Mouse (Mus musculus) myocyte (in vitro differentiated cells): ENCODE results near the gene Fndc3b. TPM values are rescaled to one million over a fixed set of nuclear protein-coding genes. Genes with fewer than 3 reads are reported as not detected.

Source experiments
- H3K27me3 ChIP-seq: one replicate; pipeline ENCODE4 v1.6.1; 2011; ENCODE audit not compliant: control insufficient read depth, insufficient read depth, insufficient read length
- H3K36me3 ChIP-seq: one replicate; pipeline ENCODE4 v1.6.1; 2011; ENCODE audit not compliant: control insufficient read depth, insufficient read depth
- H3K4me2 ChIP-seq: one replicate; pipeline ENCODE4 v1.6.1; 2011; ENCODE audit warnings: low read depth, control low read depth
- H3K4me3 ChIP-seq: one replicate; pipeline ENCODE4 v1.5.1; 2011; ENCODE audit warnings: mild to moderate bottlenecking, control low read depth, moderate library complexity
- H3K79me2 ChIP-seq: one replicate; pipeline ENCODE4 v1.6.1; 2011; ENCODE audit not compliant: control insufficient read depth, insufficient read depth
- H3ac ChIP-seq: one replicate; pipeline ENCODE4 v1.6.1; 2011; ENCODE audit not compliant: control insufficient read depth, insufficient read length
- CEBPB ChIP-seq: IDR thresholded peaks from 2 replicates; pipeline ENCODE4 v1.6.1; 2011; ENCODE audit warnings: mild to moderate bottlenecking, moderate library complexity; ENCODE audit not compliant: poor library complexity, insufficient read depth, severe bottlenecking
- E2F4 ChIP-seq: IDR thresholded peaks from one replicate; pipeline ENCODE4 v1.6.1; 2011; ENCODE audit warnings: mild to moderate bottlenecking, control low read depth, moderate library complexity; ENCODE audit not compliant: insufficient read depth
- MAX ChIP-seq: IDR thresholded peaks from one replicate; pipeline ENCODE4 v1.6.1; 2011; ENCODE audit warnings: low read depth, mild to moderate bottlenecking, control low read depth
- MYOD1 ChIP-seq, 3 experiments: IDR thresholded peaks; one replicate each; pipeline ENCODE4 v1.6.1; 2011; ENCODE audit warnings: control low read depth in 2 of 3, low read depth in 2 of 3, mild to moderate bottlenecking in 2 of 3, moderate library complexity in 1 of 3; ENCODE audit not compliant: insufficient read length in 2 of 3, control insufficient read depth in 1 of 3
- MYOG ChIP-seq, 3 experiments: IDR thresholded peaks; one replicate each; pipeline ENCODE4 v1.6.1; 2011; ENCODE audit warnings: control low read depth in 2 of 3, low read depth in 2 of 3, mild to moderate bottlenecking in 2 of 3; ENCODE audit not compliant: insufficient read length in 2 of 3, control insufficient read depth in 1 of 3, insufficient read depth in 1 of 3
- POLR2A ChIP-seq: IDR thresholded peaks from one replicate; pipeline ENCODE4 v1.6.1; 2011; ENCODE audit warnings: low read depth, mild to moderate bottlenecking, control low read depth, moderate library complexity; ENCODE audit not compliant: insufficient read length
- POLR2AphosphoS2 ChIP-seq: IDR thresholded peaks from one replicate; pipeline ENCODE4 v1.6.1; 2011; ENCODE audit warnings: low read depth, control low read depth; ENCODE audit not compliant: insufficient read length
- REST ChIP-seq: IDR thresholded peaks from one replicate; pipeline ENCODE4 v1.6.1; 2011; ENCODE audit warnings: mild to moderate bottlenecking, control low read depth, moderate library complexity; ENCODE audit not compliant: insufficient read depth, insufficient read length
- SRF ChIP-seq: IDR thresholded peaks from one replicate; pipeline ENCODE4 v1.6.1; 2011; ENCODE audit warnings: low read depth; ENCODE audit not compliant: control insufficient read depth, insufficient read length
- TCF12 ChIP-seq: IDR thresholded peaks from one replicate; pipeline ENCODE4 v1.6.1; 2011; ENCODE audit warnings: mild to moderate bottlenecking, control low read depth; ENCODE audit not compliant: poor library complexity, insufficient read depth, severe bottlenecking
- TCF3 ChIP-seq: IDR thresholded peaks from one replicate; pipeline ENCODE4 v1.6.1; 2011; ENCODE audit warnings: low read depth, control low read depth; ENCODE audit not compliant: insufficient read length
- USF1 ChIP-seq: IDR thresholded peaks from one replicate; pipeline ENCODE4 v1.6.1; 2011; ENCODE audit warnings: low read depth, mild to moderate bottlenecking, control low read depth, moderate library complexity
- polyA plus RNA-seq: library from polyadenylated mRNA; unstranded; fragments of >200 nt; fragmentation: generic; extraction: Trizol; gene quantifications from one replicate; pipeline ENCODE4 v1.2.1, GENCODE M21; 2012; ENCODE audit warnings: missing spikeins

The Fndc3b gene
- polyA plus RNA-seq, 1 experiment = 25.8 TPM

DNA sequence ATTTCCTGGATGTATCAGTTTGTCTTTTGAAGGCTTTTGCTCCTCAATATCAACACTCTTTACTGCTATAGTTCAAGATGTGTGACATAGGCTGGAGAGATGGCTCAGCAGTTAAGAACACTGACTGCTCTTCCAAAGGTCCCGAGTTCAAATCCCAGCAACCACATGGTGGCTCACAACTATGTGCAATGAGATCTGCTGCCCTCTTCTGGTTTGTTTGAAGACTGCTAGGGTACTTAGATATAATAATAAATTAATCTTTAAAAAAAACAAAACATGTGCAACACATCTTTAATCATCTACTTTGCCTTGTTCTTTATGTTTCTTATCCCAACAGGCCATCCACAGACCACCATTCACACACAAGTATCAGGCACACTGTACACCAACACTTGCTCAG lies 160.7 kb downstream of the Fndc3b start:
- Histone ChIP-seq H3K36me3 (peaks cover 12% of the 10 kb centered on the region), H3K4me3 (no peak overlapping the region), H3ac (no peak overlapping the region), H3K4me2 (no peak overlapping the region), H3K79me2 (peaks cover 35% of the 10 kb centered on the region), H3K27me3 (no peaks in the 10 kb centered on the region)
- TF ChIP-seq TCF3 (no peak), USF1 (no peak), TCF12 (no peak), SRF (no peak), MYOG (IDR thresholded peaks at IDR 0.05; ENCODE audit: control insufficient read depth in 1 of 3, insufficient read depth in 1 of 3, insufficient read length in 2 of 3, low read depth in 2 of 3) (no peak), POLR2A (no peak), MYOD1 (IDR thresholded peaks at IDR 0.05; ENCODE audit: control insufficient read depth in 1 of 3, insufficient read length in 2 of 3, low read depth in 2 of 3) (no peak), CEBPB (no peak), MAX (no peak), POLR2AphosphoS2 (no peak), E2F4 (no peak), REST (no peak)

DNA sequence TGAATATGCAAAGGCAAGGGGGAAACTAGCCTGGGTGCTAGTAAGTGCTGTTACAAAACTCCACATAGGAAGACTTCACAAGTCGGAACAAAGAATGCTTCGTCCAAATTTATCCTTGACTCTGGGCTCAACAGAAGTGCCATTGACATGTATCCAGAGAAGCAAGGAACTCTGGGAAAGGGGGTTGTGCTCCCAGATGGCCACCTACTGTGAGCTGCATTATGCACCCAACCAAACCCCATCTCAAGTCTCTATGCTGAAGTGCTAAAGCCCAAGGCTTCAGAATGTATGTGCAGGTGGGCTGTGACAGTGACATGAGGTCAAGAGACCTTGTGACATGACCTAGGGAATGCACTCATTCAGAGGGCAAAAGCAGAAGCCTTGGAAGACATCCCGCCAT lies 165.5 kb downstream of the Fndc3b start:
- Histone ChIP-seq H3K36me3 (peaks cover 20% of the 10 kb centered on the region), H3K4me3 (no peak overlapping the region), H3ac (no peak overlapping the region), H3K27me3 (no peaks in the 10 kb centered on the region), H3K79me2 (peaks cover 27% of the 10 kb centered on the region), H3K4me2 (no peak overlapping the region)
- TF ChIP-seq SRF = no peak
- TF ChIP-seq MYOG (IDR thresholded peaks at IDR 0.05; ENCODE audit: control insufficient read depth in 1 of 3, insufficient read depth in 1 of 3, insufficient read length in 2 of 3, low read depth in 2 of 3) = no peak
- no peak for TF ChIP-seq MAX
- no peak for TF ChIP-seq TCF12
- TF ChIP-seq USF1 = no peak
- no peak for TF ChIP-seq E2F4
- no peak for TF ChIP-seq MYOD1 (IDR thresholded peaks at IDR 0.05; ENCODE audit: control insufficient read depth in 1 of 3, insufficient read length in 2 of 3, low read depth in 2 of 3)
- no peak for TF ChIP-seq CEBPB
- no peak for TF ChIP-seq POLR2AphosphoS2
- TF ChIP-seq TCF3 = no peak

DNA sequence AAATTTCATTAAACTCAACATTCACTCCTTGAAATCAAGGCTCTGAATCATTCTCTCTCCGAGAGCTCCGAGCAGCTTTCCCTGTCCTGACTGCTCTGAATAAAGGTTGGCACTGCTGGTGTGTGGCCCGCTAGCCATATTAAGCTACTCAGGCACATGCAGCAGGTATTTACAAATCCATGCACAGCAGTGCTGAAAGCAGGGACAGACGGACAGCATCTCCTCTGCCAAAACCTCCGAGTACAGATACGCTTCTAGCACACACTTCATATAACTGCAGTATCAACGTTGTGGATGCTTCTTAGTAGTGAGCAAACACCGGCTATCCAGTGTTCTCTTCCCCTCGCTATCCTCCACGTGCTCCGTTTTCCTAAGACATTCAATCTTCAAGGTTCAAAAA lies 167.0 kb downstream of the Fndc3b start:
- Histone ChIP-seq H3ac (no peak overlapping the region), H3K79me2 (peaks cover 24% of the 10 kb centered on the region), H3K4me2 (no peak overlapping the region), H3K4me3 (no peak overlapping the region), H3K27me3 (no peaks in the 10 kb centered on the region), H3K36me3 (peaks cover 20% of the 10 kb centered on the region)
- TF ChIP-seq USF1 (no peak), MAX (no peak), TCF12 (no peak), MYOG (IDR thresholded peaks at IDR 0.05; ENCODE audit: control insufficient read depth in 1 of 3, insufficient read depth in 1 of 3, insufficient read length in 2 of 3, low read depth in 2 of 3) (no peak), SRF (no peak), TCF3 (no peak), POLR2AphosphoS2 (no peak), E2F4 (no peak), POLR2A (no peak), REST (no peak), CEBPB (no peak), MYOD1 (IDR thresholded peaks at IDR 0.05; ENCODE audit: control insufficient read depth in 1 of 3, insufficient read length in 2 of 3, low read depth in 2 of 3) (no peak)

DNA sequence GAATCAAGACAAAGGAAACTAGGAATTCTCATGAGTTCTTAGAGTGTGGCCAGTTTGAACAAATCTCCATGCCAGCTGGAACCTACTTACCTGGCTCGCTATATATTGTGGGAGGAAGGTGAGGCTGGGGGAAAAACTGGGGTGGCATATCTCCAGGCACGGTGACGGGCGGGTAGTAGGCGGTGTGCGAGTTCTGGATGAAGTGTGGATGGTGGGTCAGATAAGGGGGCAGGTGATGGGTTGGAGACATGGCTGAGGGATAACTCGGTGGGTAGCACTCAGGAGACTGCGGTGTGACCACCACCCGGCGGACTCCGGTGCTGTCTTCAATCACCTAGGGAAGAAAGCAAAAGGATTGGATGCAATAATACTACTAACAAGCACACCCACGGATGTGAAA lies 169.3 kb downstream of the Fndc3b start:
- Histone ChIP-seq H3K36me3 (peaks cover 16% of the 10 kb centered on the region), H3ac (no peak overlapping the region), H3K4me3 (no peak overlapping the region), H3K4me2 (no peak overlapping the region), H3K27me3 (no peaks in the 10 kb centered on the region), H3K79me2 (peaks cover 5% of the 10 kb centered on the region)
- TF ChIP-seq MYOG (IDR thresholded peaks at IDR 0.05; ENCODE audit: control insufficient read depth in 1 of 3, insufficient read depth in 1 of 3, insufficient read length in 2 of 3, low read depth in 2 of 3) (no peak), REST (no peak)

DNA sequence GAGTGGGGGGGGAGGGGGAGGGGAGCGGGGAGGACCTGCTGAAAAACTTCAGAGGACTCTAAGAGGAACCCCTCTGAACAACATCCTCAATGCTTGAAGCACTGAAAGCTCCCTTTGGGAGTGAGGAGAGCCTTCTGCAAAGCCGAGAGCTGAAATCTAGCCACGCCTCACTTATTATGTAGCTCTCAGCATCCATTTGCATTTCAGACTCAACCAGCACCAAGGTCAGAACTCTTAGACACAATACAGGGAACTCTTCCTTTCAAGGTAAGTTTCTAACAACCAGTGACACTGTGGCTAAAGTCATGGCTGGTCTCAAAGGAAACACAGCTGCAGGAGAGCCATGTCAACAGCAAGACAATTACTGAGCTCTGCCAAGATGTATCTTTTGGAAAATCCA lies 169.9 kb downstream of the Fndc3b start:
- Histone ChIP-seq H3K4me2 (no peak overlapping the region), H3K4me3 (no peak overlapping the region), H3K27me3 (no peaks in the 10 kb centered on the region), H3K36me3 (peaks cover 16% of the 10 kb centered on the region), H3K79me2 (peaks cover 3% of the 10 kb centered on the region), H3ac (no peak overlapping the region)
- TF ChIP-seq MAX (no peak), MYOD1 (IDR thresholded peaks at IDR 0.05; ENCODE audit: control insufficient read depth in 1 of 3, insufficient read length in 2 of 3, low read depth in 2 of 3) (no peak), REST (no peak), TCF3 (no peak), TCF12 (no peak)
